Mouse (Mus musculus) gastrocnemius, adult 8-10 months (tissue): Measurements from ENCODE around the gene Olfr910. TPM values are rescaled to one million over a fixed set of nuclear protein-coding genes. Genes with fewer than 3 reads are reported as not detected.

Experiments
- DNase-seq, 2 experiments: peaks; one replicate each; pipeline ENCODE4 v3.0.0; 2022; ENCODE audit warnings: low spot score in 2 of 2
- total RNA-seq, 4 experiments: library from RNA; stranded (reverse); gene quantifications; 2 replicates each; pipeline ENCODE4 v1.2.4; 2022

Gene Olfr910
- total RNA-seq: not detected

DNA sequence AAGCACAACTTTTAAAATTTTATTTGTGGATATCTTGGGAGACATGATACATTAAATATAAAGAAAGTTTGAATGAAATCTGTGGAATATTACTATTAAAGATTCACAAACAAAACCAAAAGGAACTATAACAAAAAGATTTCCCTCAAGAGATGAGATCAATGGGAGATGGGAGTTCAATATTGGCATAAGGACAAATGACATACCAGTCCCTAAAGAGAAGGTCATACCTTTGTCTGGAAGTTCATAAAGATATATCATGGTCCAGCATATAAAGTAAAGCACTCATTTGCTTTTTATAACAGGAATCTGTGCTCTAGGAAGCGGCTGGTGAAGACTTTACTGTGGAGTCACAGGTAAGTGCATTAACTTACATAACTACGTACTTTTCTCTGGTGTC lies at the start of gene Olfr910:
TSS of gene Olfr910 (plus strand) at position 301 of the 400 bp plus-strand sequence.
- no peak for DNase-seq

DNA sequence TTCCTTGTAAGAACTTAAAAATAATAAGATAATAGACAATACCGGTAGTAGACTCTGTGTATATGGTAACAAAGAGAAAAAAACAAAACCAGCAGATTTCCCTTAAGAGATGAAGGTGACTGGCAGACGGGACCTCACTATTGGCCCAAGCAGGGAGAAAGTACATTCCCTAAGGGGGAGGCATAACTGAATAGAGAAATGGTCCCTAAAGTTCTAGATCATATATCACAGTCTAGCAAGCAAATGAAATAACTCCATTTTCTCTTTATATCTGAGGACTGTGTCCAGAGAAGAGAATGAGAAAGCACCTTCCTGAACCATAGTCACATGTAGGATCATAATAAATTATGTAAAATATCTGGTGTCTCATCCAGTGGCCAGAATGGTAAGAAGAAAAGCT lies 42.1 kb upstream of the Olfr910 start, which contains the start of gene Olfr907:
TSS of gene Olfr907 (plus strand) at position 301 of the 400 bp plus-strand sequence.
- no peak for DNase-seq

DNA sequence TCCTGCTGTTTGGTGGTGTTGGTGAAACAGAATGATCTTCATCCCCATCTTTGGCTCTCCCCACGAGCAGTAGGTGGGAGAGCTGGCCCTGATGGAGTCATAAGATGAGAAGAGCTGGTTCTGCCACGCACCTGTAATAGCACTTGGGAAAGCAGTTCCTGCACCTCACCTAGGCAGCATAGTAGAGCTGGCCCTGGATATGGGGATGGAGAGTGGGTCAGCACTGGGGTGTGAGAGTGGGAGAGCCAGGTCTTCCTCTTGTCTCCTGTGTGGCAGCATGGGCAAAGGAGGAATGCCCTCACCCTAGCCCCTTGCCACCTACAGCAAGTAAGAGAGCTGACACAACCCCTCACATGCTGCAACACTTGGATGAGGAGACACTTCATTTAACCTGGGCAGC lies 25.3 kb upstream of the Olfr910 start:
- DNase-seq: no peak

DNA sequence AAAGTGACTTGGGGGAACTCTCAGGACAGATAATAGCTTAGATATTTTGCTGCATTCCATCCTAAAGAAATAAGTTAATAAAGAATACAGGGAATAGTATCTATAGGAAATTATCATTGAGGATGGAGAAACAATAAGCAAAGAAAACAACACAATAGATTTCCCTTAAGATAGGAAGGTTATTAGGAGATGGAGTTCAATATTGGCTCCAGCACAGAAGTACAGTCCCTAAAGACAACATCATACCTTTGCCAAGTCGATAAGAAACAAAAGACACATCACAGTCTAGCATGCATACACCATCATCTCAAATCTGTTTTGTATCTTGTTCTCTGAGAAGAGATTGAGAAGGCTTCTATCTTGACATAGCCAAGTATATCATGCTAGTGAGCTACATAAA lies 16.4 kb upstream of the Olfr910 start, which contains the start of gene Olfr911-ps1:
TSS of gene Olfr911-ps1 (plus strand) at position 301 of the 400 bp plus-strand sequence.
- no peak for DNase-seq

DNA sequence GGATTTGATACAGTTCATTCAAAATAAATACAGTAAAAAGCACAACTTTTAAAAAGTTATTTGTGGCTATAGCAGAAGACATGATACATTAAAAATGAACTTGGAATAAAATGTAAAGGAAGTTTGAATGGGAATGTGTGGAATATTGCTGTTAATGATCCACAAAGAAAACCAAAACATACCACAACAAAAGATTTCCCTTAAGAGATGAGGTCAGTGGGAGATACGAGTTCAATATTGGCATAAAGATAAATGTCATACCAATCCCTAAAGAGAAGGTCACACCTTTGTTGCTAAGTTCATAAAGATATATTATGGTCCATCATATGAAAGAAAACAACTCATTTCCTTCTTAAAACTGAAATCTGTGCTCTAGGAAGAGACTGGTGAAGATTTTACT lies 42.2 kb downstream of the Olfr910 start, which contains the start of gene Olfr912:
TSS of gene Olfr912 (plus strand) at position 301 of the 400 bp plus-strand sequence.
- DNase-seq: no peak

Other genes starting within 250 kb of the Olfr910 start
- not detected for gene Olfr896-ps1, start 246.7 kb upstream of the Olfr910 start, total RNA-seq
- not detected for gene Olfr25, start 208.8 kb upstream of the Olfr910 start, total RNA-seq
- gene Olfr898, start 189.4 kb upstream of the Olfr910 start, total RNA-seq: not detected
- not detected for gene Olfr250, start 171.0 kb upstream of the Olfr910 start, total RNA-seq
- gene Olfr251, start 160.8 kb upstream of the Olfr910 start, total RNA-seq: not detected
- gene Olfr147, start 136.2 kb upstream of the Olfr910 start, total RNA-seq: not detected
- gene Olfr901, start 108.4 kb upstream of the Olfr910 start, total RNA-seq: not detected
- gene Olfr902, start 90.2 kb upstream of the Olfr910 start, total RNA-seq: not detected
- not detected for gene Olfr904, start 74.7 kb upstream of the Olfr910 start, total RNA-seq
- gene Olfr905, start 66.7 kb upstream of the Olfr910 start, total RNA-seq: not detected
- gene Olfr906, start 50.8 kb upstream of the Olfr910 start, total RNA-seq: not detected
- not detected for gene Olfr907, start 42.0 kb upstream of the Olfr910 start, total RNA-seq
- not detected for gene Olfr911-ps1, start 16.3 kb upstream of the Olfr910 start, total RNA-seq
- gene Olfr912, start 42.3 kb downstream of the Olfr910 start, total RNA-seq: not detected
- gene Olfr913, start 54.9 kb downstream of the Olfr910 start, total RNA-seq: not detected
- not detected for gene Olfr914, start 67.3 kb downstream of the Olfr910 start, total RNA-seq
- not detected for gene Olfr916, start 122.0 kb downstream of the Olfr910 start, total RNA-seq
- not detected for gene Olfr917, start 128.0 kb downstream of the Olfr910 start, total RNA-seq
- gene Olfr918, start 136.8 kb downstream of the Olfr910 start, total RNA-seq: not detected
- not detected for gene Olfr919, start 165.8 kb downstream of the Olfr910 start, total RNA-seq
- 10 to 100 TPM; 12.9 to 16.0 (median 14.7) TPM for gene Vwa5a, start 180.4 kb downstream of the Olfr910 start, total RNA-seq
- under 1 TPM in 3 of 4 experiments, not detected in 1; 0.04 to 0.05 (median 0.05) TPM for gene Olfr920, start 214.4 kb downstream of the Olfr910 start, total RNA-seq
- not detected for gene Olfr921, start 235.2 kb downstream of the Olfr910 start, total RNA-seq